Mouse (Mus musculus): ENCODE data around the gene Ccdc89.

- no peak for TF ChIP-seq CTCF (IDR thresholded peaks at IDR 0.05; ENCODE audit: borderline replicate concordance, insufficient read depth, low read length)
- peak; percentile 91 for TF ChIP-seq POLR2A (IDR thresholded peaks at IDR 0.05; ENCODE audit: low read depth, low read length)
Measured at GRCm38 (mm10) chr7:90475793-90476312, 49.5 kb downstream of the Ccdc89 start, which contains the start of gene Tmem126b.
